In genomic region chrX:103533306-103533705, GRCm38 (mm10) we compare ENCODE assay signal across 8 mouse cellular contexts.
DNase-seq lines count a peak whose midpoint lies in the region; ATAC-seq and TF ChIP-seq lines count a peak whose summit lies in the region.

No protein-coding gene starts in this region.

- TF ChIP-seq CTCF in lung, postnatal 0 days (IDR thresholded peaks at IDR 0.05), result no peak

- DNase-seq in heart, postnatal 4 days, result no peak
- DNase-seq in embryo, embryonic 11 days, result peak; percentile 74
- DNase-seq in hindbrain, embryonic 11.5 days (ENCODE audit: low spot score), result peak; percentile 70
- DNase-seq in mesoderm, embryonic 11.5 days (ENCODE audit: low read depth, low spot score), result peak; percentile 60
- no peak for DNase-seq in lung, postnatal 0 days (ENCODE audit: low spot score)

- WGBS in heart, embryonic 16.5 days, result 37% methylated on average over 11 of the region's 11 CpGs
- 3% methylated on average over 11 of the region's 11 CpGs for WGBS in hindbrain, embryonic 11.5 days
- 22% methylated on average over 11 of the region's 11 CpGs for WGBS in stomach, embryonic 15.5 days
- WGBS in lung, postnatal 0 days, result 28% methylated on average over 11 of the region's 11 CpGs

- H3K4me1 ChIP-seq in heart, embryonic 16.5 days (ENCODE audit: control insufficient read depth, insufficient read depth, low read length), result peaks cover 8% of the 10 kb centered on the region; the same call in 1 of the 2 replicates
- 0 out of 2 replicates have a peak, but pooled peaks cover 2% of the 10 kb centered on the region for H3K4me1 ChIP-seq in hindbrain, embryonic 11.5 days (replicated peaks; ENCODE audit: control insufficient read depth, insufficient read depth, low read length)
- H3K4me1 ChIP-seq in stomach, embryonic 15.5 days, result peaks cover 5% of the 10 kb centered on the region
- H3K4me1 ChIP-seq in lung, postnatal 0 days (ENCODE audit: insufficient read depth, low read depth, low read length), result no peaks in the 10 kb centered on the region

- no peak for TF ChIP-seq EP300 in lung, postnatal 0 days (IDR thresholded peaks at IDR 0.05)

- no peaks in the 10 kb centered on the region; the same call in 1 of the 2 replicates for H3K27me3 ChIP-seq in heart, embryonic 16.5 days (ENCODE audit: control insufficient read depth, insufficient read depth, low read length)
- H3K27me3 ChIP-seq in hindbrain, embryonic 11.5 days (ENCODE audit: control insufficient read depth, insufficient read depth, low read length), result no peaks in the 10 kb centered on the region
- H3K27me3 ChIP-seq in stomach, embryonic 15.5 days (replicated peaks), result no peaks in the 10 kb centered on the region
- H3K27me3 ChIP-seq in lung, postnatal 0 days (replicated peaks; ENCODE audit: insufficient read depth, low read length), result no peaks in the 10 kb centered on the region

- peak overlapping the region; percentile 7; the same call in 1 of the 2 replicates for H3K27ac ChIP-seq in heart, embryonic 16.5 days (ENCODE audit: low read length)
- peak overlapping the region; percentile 89 for H3K27ac ChIP-seq in hindbrain, embryonic 11.5 days (ENCODE audit: low read depth, low read length)
- H3K27ac ChIP-seq in stomach, embryonic 15.5 days, result peak overlapping the region; percentile 61
- no peak overlapping the region for H3K27ac ChIP-seq in lung, postnatal 0 days (ENCODE audit: low read length)

- no peak overlapping the region for H3K4me3 ChIP-seq in heart, embryonic 16.5 days (ENCODE audit: low read length)
- no peak overlapping the region for H3K4me3 ChIP-seq in hindbrain, embryonic 11.5 days (ENCODE audit: low read depth, low read length)
- no peak overlapping the region for H3K4me3 ChIP-seq in stomach, embryonic 15.5 days (replicated peaks)
- no peak overlapping the region for H3K4me3 ChIP-seq in lung, postnatal 0 days (ENCODE audit: low read depth, low read length)

- H3K4me2 ChIP-seq in heart, embryonic 16.5 days (ENCODE audit: low read depth, low read length), result no peak overlapping the region
- no peak overlapping the region for H3K4me2 ChIP-seq in hindbrain, embryonic 11.5 days (replicated peaks; ENCODE audit: low read depth, low read length)
- H3K4me2 ChIP-seq in stomach, embryonic 15.5 days, result no peak overlapping the region
- H3K4me2 ChIP-seq in lung, postnatal 0 days (replicated peaks; ENCODE audit: low read depth, low read length), result no peak overlapping the region

- no peak; the same call in 1 of the 2 replicates for ATAC-seq in heart, embryonic 16.5 days (replicated peaks; ENCODE audit: extremely low read depth, insufficient read depth, low FRiP score)
- ATAC-seq in hindbrain, embryonic 11.5 days (ENCODE audit: low FRiP score), result peak; percentile 84
- ATAC-seq in stomach, embryonic 15.5 days (ENCODE audit: insufficient read depth, low FRiP score, low read depth), result no peak
- ATAC-seq in inflammation-experienced regulatory T-cells, adult 6 months, result no peak
- ATAC-seq in lung, postnatal 0 days, result no peak

- no peaks in the 10 kb centered on the region for H3K9me3 ChIP-seq in heart, embryonic 16.5 days (replicated peaks; ENCODE audit: control insufficient read depth, low read length)
- H3K9me3 ChIP-seq in hindbrain, embryonic 11.5 days (ENCODE audit: control insufficient read depth, low read length), result no peaks in the 10 kb centered on the region
- no peaks in the 10 kb centered on the region for H3K9me3 ChIP-seq in stomach, embryonic 15.5 days
- H3K9me3 ChIP-seq in lung, postnatal 0 days (ENCODE audit: low read length), result no peaks in the 10 kb centered on the region

- 0 out of 2 replicates have a peak overlapping the region, but pooled peaks have one; percentile 25 for H3K9ac ChIP-seq in heart, embryonic 16.5 days (ENCODE audit: low read length)
- H3K9ac ChIP-seq in hindbrain, embryonic 11.5 days (ENCODE audit: low read depth, low read length), result peak overlapping the region; percentile 45; the same call in 1 of the 2 replicates
- no peak overlapping the region for H3K9ac ChIP-seq in stomach, embryonic 15.5 days
- no peak overlapping the region for H3K9ac ChIP-seq in lung, postnatal 0 days (replicated peaks; ENCODE audit: low read depth)

- no peaks in the 10 kb centered on the region for H3K36me3 ChIP-seq in heart, embryonic 16.5 days (ENCODE audit: control insufficient read depth, insufficient read depth)
- H3K36me3 ChIP-seq in hindbrain, embryonic 11.5 days (ENCODE audit: control insufficient read depth, insufficient read depth, low read length), result no peaks in the 10 kb centered on the region
- H3K36me3 ChIP-seq in stomach, embryonic 15.5 days, result no peaks in the 10 kb centered on the region
- no peaks in the 10 kb centered on the region for H3K36me3 ChIP-seq in lung, postnatal 0 days (ENCODE audit: insufficient read depth, low read length)

Comparison
In these comparisons a context has a peak if more than half of its experiments do, and no peak if none do; other contexts are left out.
1. H3K9ac ChIP-seq: peak in heart, embryonic 16.5 days (single experiment) and hindbrain, embryonic 11.5 days (single experiment); none in stomach, embryonic 15.5 days (single experiment) and lung, postnatal 0 days (single experiment).
2. DNase-seq: peak in embryo, embryonic 11 days (single experiment), hindbrain, embryonic 11.5 days (single experiment) and mesoderm, embryonic 11.5 days (single experiment); none in heart, postnatal 4 days (single experiment) and lung, postnatal 0 days (single experiment).